Mouse (Mus musculus) liver, postnatal 0 days (tissue): Measurements from ENCODE around the gene Mrpl45. TPM values are rescaled to one million over a fixed set of nuclear protein-coding genes. Genes with fewer than 3 reads are reported as not detected.

Experiments
- ATAC-seq: fragments of 200-750 bp; cut with Nextera tagmentation; 2 replicates; pipeline ENCODE4 v1.8.0; 2017; ENCODE audit warnings: mild to moderate bottlenecking, moderate library complexity
- DNase-seq: peaks from one replicate; pipeline ENCODE4 v3.0.0-alpha.2; 2016
- H3K27ac ChIP-seq: fragments of 300-500 bp; sonication (generic); 2 replicates; pipeline ENCODE4 v1.5.1; 2014; ENCODE audit warnings: antibody characterized with exemption, moderate library complexity, mild to moderate bottlenecking, low read depth
- H3K27me3 ChIP-seq: fragments of 300-500 bp; sonication (generic); 2 replicates; pipeline ENCODE4 v1.6.1; 2014; ENCODE audit warnings: low read length, control low read depth, mixed read lengths; ENCODE audit not compliant: insufficient read depth
- H3K36me3 ChIP-seq: fragments of 300-500 bp; sonication (generic); replicated peaks from 2 replicates; pipeline ENCODE4 v1.6.1; 2014; ENCODE audit warnings: mild to moderate bottlenecking, control low read depth, low read length, moderate library complexity, mixed read lengths; ENCODE audit not compliant: insufficient read depth
- H3K4me1 ChIP-seq: fragments of 300-500 bp; sonication (generic); 2 replicates; pipeline ENCODE4 v1.6.1; 2014; ENCODE audit warnings: antibody characterized with exemption, mild to moderate bottlenecking, control low read depth; ENCODE audit not compliant: insufficient read depth
- H3K4me2 ChIP-seq: fragments of 300-500 bp; sonication (generic); 2 replicates; pipeline ENCODE4 v1.6.1; 2014; ENCODE audit warnings: low read depth, mild to moderate bottlenecking, low read length, moderate library complexity, mixed read lengths
- H3K4me3 ChIP-seq: fragments of 300-500 bp; sonication (generic); 2 replicates; pipeline ENCODE4 v1.5.1; 2014; ENCODE audit warnings: low read depth, low read length
- H3K9ac ChIP-seq: fragments of 300-500 bp; sonication (generic); replicated peaks from 2 replicates; pipeline ENCODE4 v1.6.1; 2014; ENCODE audit warnings: mild to moderate bottlenecking, moderate library complexity
- H3K9me3 ChIP-seq: fragments of 300-500 bp; sonication (generic); 2 replicates; pipeline ENCODE4 v1.6.1; 2016; ENCODE audit warnings: mild to moderate bottlenecking, control low read depth, low read length, mixed read lengths
- CTCF ChIP-seq: sonication (generic); IDR thresholded peaks from 2 replicates; pipeline ENCODE4 v1.5.1; 2016; ENCODE audit warnings: antibody characterized with exemption, low read depth
- EP300 ChIP-seq: IDR thresholded peaks from 2 replicates; pipeline ENCODE4 v1.6.1; 2016; ENCODE audit warnings: antibody characterized with exemption, low read depth, mild to moderate bottlenecking
- WGBS: fragments of 180-500 bp; shearing (Covaris S2); extraction: QIAGEN DNeasy Blood & Tissue Kit; methylation state at CpG from one replicate; pipeline ENCODE4 v1.1.7; 2014; ENCODE audit not compliant: insufficient replicate concordance; 5-methylcytosine and 5-hydroxymethylcytosine counted together
- polyA plus RNA-seq: library from polyadenylated mRNA; unstranded; fragments of >200 nt; fragmentation: Nextera tagmentation; extraction: Ambion mirVana; gene quantifications from 2 replicates; pipeline ENCODE4 v1.2.1, GENCODE M21; 2015

Gene Mrpl45
- polyA plus RNA-seq, 1 experiment from 2014 or later = 19.8 TPM

DNA sequence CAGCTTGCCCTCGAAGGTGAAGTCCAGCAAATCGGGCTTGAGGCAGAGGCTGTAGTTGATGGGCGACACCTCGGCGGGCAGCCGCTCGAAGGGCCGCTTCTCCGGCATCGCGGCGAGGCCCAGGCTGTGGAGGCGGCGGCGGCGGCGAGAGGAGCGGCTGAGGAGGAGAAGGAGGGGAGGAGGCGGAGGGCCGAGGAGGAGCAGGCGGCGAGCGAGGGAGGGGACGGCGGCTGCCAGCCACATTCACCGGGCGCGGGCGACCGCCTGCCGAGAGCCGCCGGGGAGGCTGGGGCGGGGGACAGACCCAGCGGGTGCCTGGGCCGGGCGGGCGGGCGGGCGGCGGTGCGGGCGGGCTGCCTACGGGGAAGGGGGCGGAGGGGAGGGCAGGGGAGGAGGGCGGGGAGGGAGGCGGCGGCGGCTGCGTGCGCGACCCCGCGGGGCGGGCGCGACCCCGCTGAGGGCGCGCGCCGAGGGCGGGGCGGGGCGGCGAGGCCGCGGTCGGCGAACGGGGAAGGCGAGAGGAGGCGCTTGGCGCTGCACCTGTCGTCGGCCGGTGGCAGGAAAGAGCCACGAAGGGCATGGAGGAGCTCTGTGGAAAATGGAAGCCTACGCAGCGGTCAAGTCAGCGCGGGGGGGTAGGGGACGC is 35.2 kb upstream of the Mrpl45 start, which contains the start of gene Npepps:
Gene Npepps (minus strand): TSS at position 423 of the 646 bp plus-strand sequence.
- peak within 1 kb of the TSS; percentile 87 for H3K4me2 ChIP-seq
- H3K9me3 ChIP-seq = no peaks in the 10 kb centered on the region
- peaks cover 28% of the 10 kb centered on the region for H3K4me1 ChIP-seq
- DNase-seq (peak; percentile 88), ATAC-seq (peak; percentile 91)
- H3K27ac ChIP-seq = peak within 1 kb of the TSS; percentile 95
- peak within 1 kb of the TSS; percentile 99 for H3K9ac ChIP-seq
- WGBS = under 1% methylated on average over 23 of the region's 83 CpGs
- peak within 1 kb of the TSS; percentile 98 for H3K4me3 ChIP-seq
- no peaks in the 10 kb centered on the region for H3K36me3 ChIP-seq
- no peak for TF ChIP-seq CTCF
- no peak for TF ChIP-seq EP300
- no peaks in the 10 kb centered on the region for H3K27me3 ChIP-seq

DNA sequence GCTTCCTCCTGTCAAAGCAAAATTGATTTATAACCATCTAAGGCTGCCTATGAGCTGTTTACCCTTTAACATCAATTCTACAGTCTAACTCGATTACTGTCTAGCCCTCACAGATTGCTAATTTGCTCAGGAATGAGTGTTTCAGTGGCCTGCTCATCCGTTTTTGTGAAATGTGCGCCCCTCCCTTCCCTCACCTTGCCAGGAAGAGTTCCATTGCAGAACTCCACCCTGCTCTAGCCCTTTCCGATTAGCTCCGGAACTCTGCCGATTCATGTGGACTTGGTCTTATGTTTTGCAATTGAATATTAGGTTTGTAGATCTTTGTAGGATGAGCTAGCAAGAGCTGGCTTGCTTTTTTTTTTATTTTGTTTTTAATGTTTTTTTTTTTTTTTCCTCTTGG is 33.3 kb upstream of the Mrpl45 start:
- no peaks in the 10 kb centered on the region for H3K27me3 ChIP-seq
- WGBS = 73% methylated on average over 6 of the region's 6 CpGs

DNA sequence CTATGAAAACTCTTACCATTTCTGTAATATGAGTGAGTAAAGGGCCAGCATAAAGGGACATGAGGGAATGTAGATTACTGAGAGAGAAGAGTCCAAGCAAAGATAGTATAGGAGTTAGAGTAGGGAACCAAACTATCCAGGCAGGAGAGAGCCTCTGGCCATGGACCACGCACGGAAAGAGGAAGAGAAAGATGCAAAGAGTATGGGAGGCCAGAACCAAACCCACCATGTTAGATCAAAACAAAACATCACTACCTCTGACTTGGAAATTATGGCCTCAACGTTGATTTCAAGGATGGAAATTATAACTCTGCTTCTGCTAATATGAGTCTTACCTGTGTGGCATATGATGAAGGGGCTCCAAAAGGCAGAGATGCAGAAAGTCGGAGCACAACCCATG is 30.7 kb upstream of the Mrpl45 start:
- no peak for ATAC-seq
- Histone ChIP-seq H3K4me2 (no peak overlapping the region), H3K4me3 (no peak overlapping the region), H3K27ac (0 out of 2 replicates have a peak overlapping the region, but pooled peaks have one; percentile 11), H3K27me3 (no peaks in the 10 kb centered on the region), H3K9me3 (no peaks in the 10 kb centered on the region), H3K36me3 (no peaks in the 10 kb centered on the region), H3K9ac (no peak overlapping the region), H3K4me1 (peaks cover 4% of the 10 kb centered on the region; the same call in 1 of the 2 replicates)
- DNase-seq = no peak
- 63% methylated on average over 4 of the region's 4 CpGs for WGBS
- TF ChIP-seq CTCF (no peak), EP300 (no peak)

More for the DNA sequence above, 33.3 kb upstream of the Mrpl45 start:
- H3K4me2 ChIP-seq = 0 out of 2 replicates have a peak overlapping the region, but pooled peaks have one; percentile 5
- peak overlapping the region; percentile 6; the same call in 1 of the 2 replicates for H3K27ac ChIP-seq
- no peak for TF ChIP-seq EP300
- no peak for TF ChIP-seq CTCF
- no peaks in the 10 kb centered on the region for H3K9me3 ChIP-seq
- H3K36me3 ChIP-seq = no peaks in the 10 kb centered on the region
- H3K9ac ChIP-seq = no peak overlapping the region
- H3K4me1 ChIP-seq = peaks cover 23% of the 10 kb centered on the region
- H3K4me3 ChIP-seq = no peak overlapping the region
- ATAC-seq = no peak
- no peak for DNase-seq

DNA sequence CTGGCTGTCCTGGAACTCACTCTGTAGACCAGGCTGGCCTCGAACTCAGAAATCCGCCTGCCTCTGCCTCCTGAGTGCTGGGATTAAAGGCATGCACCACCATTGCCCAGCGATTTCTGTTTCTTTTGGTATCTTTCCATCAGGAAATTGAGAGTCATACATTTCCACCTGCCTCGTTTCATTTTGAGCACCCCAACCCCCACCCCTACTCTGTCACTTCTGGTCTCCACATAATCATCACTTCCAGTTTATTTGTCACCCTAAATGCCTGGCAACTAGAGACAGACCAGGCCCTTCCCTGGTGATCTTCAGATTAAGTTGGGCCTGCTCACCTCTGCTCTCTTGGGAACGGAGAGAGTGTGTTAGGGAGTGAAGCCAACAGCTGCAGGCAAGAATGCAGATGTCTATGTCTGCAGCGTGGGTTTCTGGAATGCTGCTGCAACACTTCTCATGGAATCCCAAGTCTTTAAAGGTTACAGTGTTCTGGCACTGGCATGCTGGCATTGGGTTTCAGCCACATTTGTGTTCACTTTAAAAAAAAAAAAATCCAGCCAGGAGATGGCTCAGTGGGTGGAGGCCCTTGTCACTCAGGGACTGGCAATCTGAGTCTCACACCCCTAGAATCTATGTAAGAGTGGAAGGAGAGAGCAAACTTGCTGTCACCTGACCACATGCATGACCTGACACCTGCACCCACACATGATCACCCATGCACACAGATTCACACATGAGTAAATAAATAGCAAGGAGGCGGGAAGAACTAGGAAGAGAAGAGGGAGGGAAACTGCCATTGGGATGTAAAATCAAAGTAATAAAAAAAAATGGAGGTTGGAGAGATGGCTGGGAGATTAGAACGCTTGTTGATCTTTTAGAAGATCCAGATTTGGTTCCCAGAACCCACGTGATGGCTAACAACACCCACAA is 29.4 kb upstream of the Mrpl45 start:
- H3K27me3 ChIP-seq = no peaks in the 10 kb centered on the region
- H3K9ac ChIP-seq = no peak overlapping the region
- no peak for TF ChIP-seq EP300
- no peak for TF ChIP-seq CTCF
- no peak overlapping the region for H3K4me2 ChIP-seq
- H3K9me3 ChIP-seq = no peaks in the 10 kb centered on the region
- H3K4me1 ChIP-seq = no peaks in the 10 kb centered on the region
- WGBS = 69% methylated on average over 9 of the region's 9 CpGs
- DNase-seq (no peak), ATAC-seq (no peak)
- H3K27ac ChIP-seq = no peak overlapping the region
- H3K4me3 ChIP-seq = no peak overlapping the region
- no peaks in the 10 kb centered on the region for H3K36me3 ChIP-seq

DNA sequence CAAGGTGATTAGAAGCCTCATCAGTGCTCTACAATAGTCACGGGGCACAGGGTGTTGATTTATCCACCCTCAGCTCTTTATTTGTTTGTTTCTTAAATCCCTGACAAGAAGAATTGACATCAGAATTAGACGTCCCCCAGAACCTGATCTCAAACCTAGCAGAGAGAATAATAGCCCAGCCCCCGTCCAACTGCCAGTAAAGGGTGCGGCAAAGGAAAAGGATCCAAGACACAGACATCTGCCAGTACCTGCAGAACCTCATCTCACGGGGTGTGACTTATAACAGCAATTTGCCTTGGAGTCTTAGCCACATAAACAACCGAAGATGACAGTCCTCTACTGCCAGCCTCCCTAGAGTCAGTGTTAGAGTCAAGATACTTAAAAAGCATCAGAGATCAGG is 28.5 kb upstream of the Mrpl45 start:
- H3K27ac ChIP-seq = no peak overlapping the region
- TF ChIP-seq CTCF = no peak
- no peak for TF ChIP-seq EP300
- no peaks in the 10 kb centered on the region for H3K27me3 ChIP-seq
- no peaks in the 10 kb centered on the region for H3K36me3 ChIP-seq
- no peaks in the 10 kb centered on the region for H3K9me3 ChIP-seq
- no peak overlapping the region for H3K9ac ChIP-seq
- no peak overlapping the region for H3K4me3 ChIP-seq
- ATAC-seq (no peak), DNase-seq (no peak)
- WGBS = 61% methylated on average over 6 of the region's 6 CpGs
- no peak overlapping the region for H3K4me2 ChIP-seq
- no peaks in the 10 kb centered on the region for H3K4me1 ChIP-seq

DNA sequence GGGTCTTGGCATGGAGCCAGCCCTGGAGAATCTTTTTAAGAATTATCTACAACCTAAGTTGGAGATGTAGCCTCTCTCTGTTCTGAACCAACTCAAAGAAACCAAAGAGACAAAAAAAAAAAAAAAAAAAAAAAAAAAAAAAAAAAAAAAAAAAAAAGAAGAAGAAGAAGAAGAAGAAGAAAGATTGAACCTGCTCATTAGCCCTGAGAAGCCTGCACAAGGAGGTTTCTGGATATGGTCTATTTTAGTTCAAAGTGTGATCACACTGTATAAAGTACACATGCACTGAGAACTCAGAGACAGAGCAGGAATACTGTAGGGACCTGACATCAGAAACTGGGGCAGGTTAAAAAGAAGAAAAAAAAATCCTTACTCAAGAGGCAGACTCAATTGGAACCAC is 27.9 kb upstream of the Mrpl45 start:
- ATAC-seq (no peak), DNase-seq (no peak)
- no peaks in the 10 kb centered on the region for H3K27me3 ChIP-seq
- no peak overlapping the region for H3K9ac ChIP-seq
- no peak overlapping the region for H3K27ac ChIP-seq
- no peak overlapping the region for H3K4me2 ChIP-seq
- no peaks in the 10 kb centered on the region for H3K9me3 ChIP-seq
- H3K4me1 ChIP-seq = no peaks in the 10 kb centered on the region
- no peaks in the 10 kb centered on the region for H3K36me3 ChIP-seq
- no peak overlapping the region for H3K4me3 ChIP-seq
- TF ChIP-seq CTCF (no peak), EP300 (no peak)
